Mouse (Mus musculus): ENCODE data around the gene Eif4g3. TPM values are rescaled to one million over a fixed set of nuclear protein-coding genes. Genes with fewer than 3 reads are reported as not detected.

The Eif4g3 gene
- polyA plus RNA-seq, 1 experiment from 2014 or later = 51.0 TPM

- peaks cover 72% of the 10 kb centered on the region for H3K36me3 ChIP-seq
- no peak overlapping the region for H3K4me3 ChIP-seq
- no peak overlapping the region for H3K9ac ChIP-seq
- H3K9me3 ChIP-seq = no peaks in the 10 kb centered on the region
- no peaks in the 10 kb centered on the region for H3K27me3 ChIP-seq
- H3K4me1 ChIP-seq (replicated peaks) = no peaks in the 10 kb centered on the region
- 94% methylated on average over 7 of the region's 7 CpGs for WGBS
- no peak overlapping the region for H3K27ac ChIP-seq (replicated peaks)
- no peak overlapping the region for H3K4me2 ChIP-seq
- ATAC-seq (ENCODE audit: low FRiP score, low read depth) = no peak
Measured at GRCm38 (mm10) chr4:138185961-138186360, 193.1 kb downstream of the Eif4g3 start.

DNA sequence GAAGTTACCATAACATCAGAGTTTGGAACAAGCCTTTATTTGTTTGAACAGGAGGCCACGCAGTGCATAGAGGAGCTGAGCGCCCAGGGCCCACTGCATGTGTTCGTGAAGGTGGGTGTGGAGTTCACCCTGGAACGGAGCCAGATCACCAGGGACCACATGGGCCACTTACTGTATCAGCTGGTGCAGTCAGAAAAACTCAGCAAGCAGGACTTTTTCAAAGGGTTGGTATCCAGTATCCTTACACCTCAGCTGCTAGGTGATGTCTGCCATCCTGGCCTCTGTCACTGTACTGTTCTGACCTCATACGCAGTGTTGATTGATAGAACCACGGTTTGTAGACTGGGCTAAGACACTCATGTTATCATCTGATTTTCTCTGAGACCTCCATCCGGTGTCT, 195.2 kb downstream of the Eif4g3 start:
- H3K4me3 ChIP-seq = no peak overlapping the region
- 87% methylated on average over 7 of the region's 7 CpGs for WGBS
- H3K9ac ChIP-seq = no peak overlapping the region
- no peak overlapping the region for H3K4me2 ChIP-seq
- no peak for ATAC-seq (ENCODE audit: low FRiP score, low read depth)
- H3K27me3 ChIP-seq = no peaks in the 10 kb centered on the region
- H3K36me3 ChIP-seq = peaks cover 72% of the 10 kb centered on the region
- H3K4me1 ChIP-seq (replicated peaks) = no peaks in the 10 kb centered on the region
- H3K9me3 ChIP-seq = no peaks in the 10 kb centered on the region
- H3K27ac ChIP-seq (replicated peaks) = no peak overlapping the region

- Histone ChIP-seq H3K9ac (no peak overlapping the region), H3K9me3 (no peaks in the 10 kb centered on the region), H3K4me2 (no peak overlapping the region), H3K27me3 (no peaks in the 10 kb centered on the region), H3K4me3 (no peak overlapping the region), H3K27ac (replicated peaks) (no peak overlapping the region), H3K36me3 (peaks cover 78% of the 10 kb centered on the region), H3K4me1 (replicated peaks) (no peaks in the 10 kb centered on the region)
- WGBS = 84% methylated on average over 5 of the region's 5 CpGs
- no peak for ATAC-seq (ENCODE audit: low FRiP score, low read depth)
Measured at GRCm38 (mm10) chr4:138192561-138192960, 199.7 kb downstream of the Eif4g3 start.

DNA sequence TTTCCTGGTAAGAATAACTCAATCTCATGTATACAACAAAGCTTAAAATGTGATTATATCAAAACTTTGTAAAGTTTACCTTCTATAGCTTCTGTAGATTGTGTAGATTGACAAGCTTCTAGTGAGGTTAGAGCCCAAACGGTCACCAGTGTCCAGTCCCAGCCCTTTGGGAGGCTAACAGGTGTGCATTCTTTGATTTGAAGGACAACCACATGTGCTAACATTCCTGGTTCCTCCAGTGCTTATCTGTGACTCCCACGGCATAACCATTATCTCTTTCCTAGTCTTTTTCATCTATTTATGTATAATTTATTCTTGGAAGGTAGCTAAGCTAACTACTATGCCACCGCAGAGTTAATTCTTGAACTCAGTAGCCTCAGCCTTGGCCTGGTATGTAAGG, 207.9 kb downstream of the Eif4g3 start:
- no peaks in the 10 kb centered on the region for H3K9me3 ChIP-seq
- H3K36me3 ChIP-seq = peaks cover 88% of the 10 kb centered on the region
- H3K4me2 ChIP-seq = no peak overlapping the region
- H3K27ac ChIP-seq (replicated peaks) = no peak overlapping the region
- H3K4me3 ChIP-seq = no peak overlapping the region
- WGBS = 95% methylated on average over 3 of the region's 3 CpGs
- H3K27me3 ChIP-seq = no peaks in the 10 kb centered on the region
- H3K4me1 ChIP-seq (replicated peaks) = no peaks in the 10 kb centered on the region
- no peak overlapping the region for H3K9ac ChIP-seq
- no peak for ATAC-seq (ENCODE audit: low FRiP score, low read depth)

GRCm38 (mm10) chr4:138201696-138202095, 208.9 kb downstream of the Eif4g3 start:
- no peak overlapping the region for H3K9ac ChIP-seq
- no peak overlapping the region for H3K27ac ChIP-seq (replicated peaks)
- no peaks in the 10 kb centered on the region for H3K4me1 ChIP-seq (replicated peaks)
- H3K27me3 ChIP-seq = no peaks in the 10 kb centered on the region
- WGBS = 86% methylated on average over 9 of the region's 9 CpGs
- H3K36me3 ChIP-seq = peaks cover 86% of the 10 kb centered on the region
- no peaks in the 10 kb centered on the region for H3K9me3 ChIP-seq
- no peak overlapping the region for H3K4me2 ChIP-seq
- ATAC-seq (ENCODE audit: low FRiP score, low read depth) = no peak
- H3K4me3 ChIP-seq = no peak overlapping the region

DNA sequence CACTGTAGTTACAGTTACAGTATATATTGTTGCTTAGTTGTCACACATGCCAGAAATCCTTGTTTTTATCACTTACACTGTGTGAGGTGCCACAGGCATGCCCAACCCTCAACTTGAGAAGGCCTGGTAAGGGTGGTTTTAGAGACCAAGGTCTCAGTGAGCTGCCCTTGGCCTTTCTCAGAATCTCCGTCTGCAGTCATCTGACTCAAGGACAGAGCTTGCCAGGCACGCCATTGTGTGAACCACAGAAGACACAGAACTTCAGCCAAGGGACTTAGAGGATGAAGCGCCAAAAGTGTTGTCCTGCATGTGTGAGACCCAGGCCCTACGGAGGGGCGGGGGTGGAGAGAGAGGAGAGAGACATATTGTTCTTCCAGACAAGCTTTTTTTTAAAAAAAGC, 217.3 kb downstream of the Eif4g3 start:
- no peak overlapping the region for H3K4me2 ChIP-seq
- H3K4me3 ChIP-seq = no peak overlapping the region
- no peak for ATAC-seq (ENCODE audit: low FRiP score, low read depth)
- no peaks in the 10 kb centered on the region for H3K27me3 ChIP-seq
- H3K9ac ChIP-seq = no peak overlapping the region
- WGBS = 86% methylated on average over 5 of the region's 5 CpGs
- no peaks in the 10 kb centered on the region for H3K4me1 ChIP-seq (replicated peaks)
- no peak overlapping the region for H3K27ac ChIP-seq (replicated peaks)
- H3K9me3 ChIP-seq = no peaks in the 10 kb centered on the region
- peaks cover 47% of the 10 kb centered on the region for H3K36me3 ChIP-seq

- no peak overlapping the region for H3K4me2 ChIP-seq
- peaks cover 21% of the 10 kb centered on the region for H3K4me1 ChIP-seq (replicated peaks)
- no peaks in the 10 kb centered on the region for H3K27me3 ChIP-seq
- no peaks in the 10 kb centered on the region for H3K9me3 ChIP-seq
- no peak overlapping the region for H3K9ac ChIP-seq
- 91% methylated on average over 3 of the region's 3 CpGs for WGBS
- no peak overlapping the region for H3K27ac ChIP-seq (replicated peaks)
- H3K4me3 ChIP-seq = no peak overlapping the region
- no peak for ATAC-seq (ENCODE audit: low FRiP score, low read depth)
- peaks cover 14% of the 10 kb centered on the region for H3K36me3 ChIP-seq
Measured at GRCm38 (mm10) chr4:138213861-138214260, 221.0 kb downstream of the Eif4g3 start.

GRCm38 (mm10) chr4:138215671-138216199, 222.9 kb downstream of the Eif4g3 start:
- Histone ChIP-seq H3K4me2 (peak overlapping the region; percentile 77), H3K4me3 (peak overlapping the region; percentile 93), H3K36me3 (no peaks in the 10 kb centered on the region), H3K9me3 (no peaks in the 10 kb centered on the region), H3K27ac (replicated peaks) (peak overlapping the region; percentile 100), H3K4me1 (replicated peaks) (peaks cover 33% of the 10 kb centered on the region), H3K9ac (peak overlapping the region; percentile 96), H3K27me3 (no peaks in the 10 kb centered on the region)
- ATAC-seq (ENCODE audit: low FRiP score, low read depth) = no peak
- 40% methylated on average over 13 of the region's 13 CpGs for WGBS

DNA sequence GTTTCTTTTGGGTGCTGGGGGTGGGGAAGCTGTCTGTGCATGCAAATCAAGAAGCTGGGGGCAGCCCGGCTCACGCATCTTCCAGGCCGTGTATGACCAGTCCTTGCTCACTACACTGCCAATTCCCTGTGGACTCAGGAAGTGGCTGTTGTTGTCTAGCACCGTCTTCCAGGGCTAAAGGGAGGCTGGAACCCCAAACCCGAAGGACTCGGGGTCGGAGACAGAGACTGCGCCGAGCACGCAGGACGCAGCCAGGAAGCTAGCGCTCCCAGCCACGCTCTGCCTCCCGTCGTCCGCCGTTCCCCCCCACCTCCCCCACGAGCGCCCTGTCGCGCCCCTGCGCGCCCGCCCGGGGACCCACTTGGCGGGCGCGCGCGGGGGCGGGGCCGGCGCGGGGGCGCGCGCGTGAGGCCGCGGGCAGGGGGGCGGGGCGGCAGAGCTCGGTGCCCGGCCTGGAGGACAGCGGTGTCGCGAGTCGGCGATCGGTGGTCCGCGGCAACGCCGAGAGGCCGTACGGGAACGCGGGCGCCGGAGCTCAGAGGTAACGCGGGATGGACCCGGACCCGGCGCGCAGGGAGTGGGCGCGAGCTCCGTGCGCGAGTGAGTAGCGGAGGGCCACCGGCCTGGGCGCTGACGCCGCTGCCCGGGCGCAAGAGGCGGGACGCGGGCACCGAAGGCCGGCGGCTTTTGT, 223.5 kb downstream of the Eif4g3 start, which contains the start of gene Hp1bp3:
TSS of gene Hp1bp3 (plus strand) at position 97 of the 691 bp plus-strand sequence.
- H3K27ac ChIP-seq (replicated peaks) = peak within 1 kb of the TSS; percentile 100
- under 1% methylated on average over 79 of the region's 84 CpGs for WGBS
- peak within 1 kb of the TSS; percentile 96 for H3K9ac ChIP-seq
- H3K4me3 ChIP-seq = peak within 1 kb of the TSS; percentile 93
- no peaks in the 10 kb centered on the region for H3K36me3 ChIP-seq
- no peaks in the 10 kb centered on the region for H3K27me3 ChIP-seq
- H3K4me2 ChIP-seq = peak within 1 kb of the TSS; percentile 84
- no peaks in the 10 kb centered on the region for H3K9me3 ChIP-seq
- ATAC-seq (ENCODE audit: low FRiP score, low read depth) = peak; percentile 73
- H3K4me1 ChIP-seq (replicated peaks) = peaks cover 33% of the 10 kb centered on the region

GRCm38 (mm10) chr4:138216891-138217392, 224.1 kb downstream of the Eif4g3 start:
- ATAC-seq (ENCODE audit: low FRiP score, low read depth) = peak; percentile 96
- H3K4me1 ChIP-seq (replicated peaks) = peaks cover 33% of the 10 kb centered on the region
- H3K27ac ChIP-seq (replicated peaks) = peak overlapping the region; percentile 100
- peak overlapping the region; percentile 93 for H3K4me3 ChIP-seq
- WGBS = under 1% methylated on average over 67 of the region's 68 CpGs
- no peaks in the 10 kb centered on the region for H3K27me3 ChIP-seq
- H3K4me2 ChIP-seq = peak overlapping the region; percentile 84
- no peaks in the 10 kb centered on the region for H3K36me3 ChIP-seq
- peak overlapping the region; percentile 96 for H3K9ac ChIP-seq
- H3K9me3 ChIP-seq = no peaks in the 10 kb centered on the region

DNA sequence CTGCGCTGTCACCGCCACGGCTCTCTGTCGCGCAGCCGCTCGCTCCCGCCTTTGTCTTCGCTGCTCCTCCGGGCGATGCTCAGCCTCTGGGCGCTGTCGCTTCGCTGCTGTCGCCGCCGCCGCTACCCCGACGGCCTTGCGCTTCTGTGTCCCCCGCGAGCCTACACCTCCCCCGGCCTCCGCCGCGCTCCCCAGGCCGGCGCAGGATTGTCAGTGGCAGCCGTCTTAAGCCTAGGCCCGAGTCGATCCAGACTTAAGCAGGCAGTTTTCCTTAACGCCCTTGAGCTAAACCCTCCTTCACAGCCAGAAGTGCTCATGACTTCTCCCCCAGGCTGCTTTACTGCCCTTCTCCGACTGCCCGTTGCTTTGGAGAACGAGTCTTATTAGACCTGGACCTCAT, 224.6 kb downstream of the Eif4g3 start:
- no peaks in the 10 kb centered on the region for H3K9me3 ChIP-seq
- H3K4me3 ChIP-seq = peak overlapping the region; percentile 93
- H3K36me3 ChIP-seq = no peaks in the 10 kb centered on the region
- no peak for ATAC-seq (ENCODE audit: low FRiP score, low read depth)
- peak overlapping the region; percentile 96 for H3K9ac ChIP-seq
- peaks cover 33% of the 10 kb centered on the region for H3K4me1 ChIP-seq (replicated peaks)
- peak overlapping the region; percentile 84 for H3K4me2 ChIP-seq
- no peaks in the 10 kb centered on the region for H3K27me3 ChIP-seq
- peak overlapping the region; percentile 100 for H3K27ac ChIP-seq (replicated peaks)
- WGBS = under 1% methylated on average over 36 of the region's 36 CpGs

GRCm38 (mm10) chr4:138217951-138218685, 225.3 kb downstream of the Eif4g3 start:
- H3K4me1 ChIP-seq (replicated peaks) = peaks cover 33% of the 10 kb centered on the region
- WGBS = 79% methylated on average over 11 of the region's 11 CpGs
- H3K36me3 ChIP-seq = peaks cover 6% of the 10 kb centered on the region
- H3K4me3 ChIP-seq = peak overlapping the region; percentile 93
- H3K27me3 ChIP-seq = no peaks in the 10 kb centered on the region
- H3K9me3 ChIP-seq = no peaks in the 10 kb centered on the region
- no peak for ATAC-seq (ENCODE audit: low FRiP score, low read depth)
- H3K4me2 ChIP-seq = peak overlapping the region; percentile 84
- H3K27ac ChIP-seq (replicated peaks) = peak overlapping the region; percentile 100
- peak overlapping the region; percentile 96 for H3K9ac ChIP-seq
